ENCODE assay signal across 18 mouse cellular contexts in the genomic region with DNA sequence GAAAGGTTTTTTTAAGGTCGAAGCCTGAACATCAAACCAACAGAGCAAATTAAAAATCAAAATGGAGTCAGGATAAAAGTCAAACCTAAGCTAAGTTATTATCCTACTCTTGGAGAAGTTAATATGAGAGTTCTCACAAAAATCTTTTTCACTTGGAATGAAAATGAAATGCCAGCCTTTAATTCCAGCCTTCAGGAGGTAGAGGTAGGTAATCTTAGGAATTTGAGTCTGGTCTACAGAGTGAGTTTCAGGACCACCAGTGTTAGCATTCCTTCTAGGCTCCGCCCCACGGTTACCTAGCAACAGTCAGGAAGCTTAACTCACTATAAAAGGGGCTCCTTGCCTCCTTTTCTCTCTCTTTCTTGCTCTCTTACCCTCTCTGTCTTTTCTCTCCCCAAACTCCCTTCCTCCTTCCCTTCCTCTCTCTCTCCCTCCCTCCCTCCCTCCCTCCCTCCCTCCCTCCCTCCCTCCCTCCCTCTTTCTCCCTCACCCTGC. TPM values are rescaled to one million over a fixed set of nuclear protein-coding genes. Genes with fewer than 3 reads are reported as not detected.
DNase-seq lines count a peak whose midpoint lies in the region; ATAC-seq and TF ChIP-seq lines count a peak whose summit lies in the region.
"Had no signal": no experiment of that assay in that cellular context is flagged by ENCODE, and none has a peak within 500 bp of the region (broad histone marks: within the 10 kb centered on the region; RNA-seq: fewer than 3 reads in every experiment).

No protein-coding gene starts in this region.

- no peak for ATAC-seq in midbrain, embryonic 14.5 days (ENCODE audit: low FRiP score, low TSS enrichment)
- no peak for ATAC-seq in midbrain, embryonic 16.5 days
- no peak for ATAC-seq in midbrain, postnatal 0 days (ENCODE audit: low FRiP score)

- peak overlapping the region; percentile 84; the same call in 1 of the 2 replicates for H3K27ac ChIP-seq in heart, embryonic 10.5 days
- H3K27ac ChIP-seq in midbrain, embryonic 14.5 days (replicated peaks; ENCODE audit: low read depth, low read length), result no peak overlapping the region
- H3K27ac ChIP-seq in midbrain, embryonic 16.5 days (ENCODE audit: low read length), result no peak overlapping the region
- H3K27ac ChIP-seq in embryonic facial prominence, embryonic 10.5 days (replicated peaks), result peak overlapping the region; percentile 24; the same call in 1 of the 2 replicates
- H3K27ac ChIP-seq in midbrain, postnatal 0 days (ENCODE audit: low read depth, low read length), result no peak overlapping the region
- H3K27ac ChIP-seq: heart, embryonic 13.5 days; macrophage; neural tube, embryonic 12.5 days had no signal

- no peak overlapping the region for H3K4me2 ChIP-seq in midbrain, embryonic 14.5 days (ENCODE audit: low read length)
- H3K4me2 ChIP-seq in midbrain, embryonic 16.5 days (ENCODE audit: low read length), result no peak overlapping the region
- H3K4me2 ChIP-seq in midbrain, postnatal 0 days (ENCODE audit: low read depth, low read length, poor library complexity, severe bottlenecking), result no peak overlapping the region
- H3K4me2 ChIP-seq: heart, embryonic 13.5 days; neural tube, embryonic 12.5 days had no signal

- DNase-seq in heart, embryonic 10.5 days (ENCODE audit: low spot score), result no peak
- no peak for DNase-seq in heart, postnatal 36 days
- peak; percentile 72 for DNase-seq in midbrain, embryonic 14.5 days
- DNase-seq in embryonic facial prominence, embryonic 10.5 days (ENCODE audit: low spot score), result peak; percentile 67
- peak; percentile 15 for DNase-seq in midbrain, postnatal 0 days (ENCODE audit: low spot score)
- DNase-seq in right cerebral cortex, postnatal 14 days, result no peak
- no peak for DNase-seq in spleen, postnatal 36 days (ENCODE audit: low spot score in 2 of 2)
- DNase-seq: adrenal gland, adult 2 months; B cell, adult 2 months; cerebellum, adult 11-12 months; right cerebral cortex, postnatal 25 days had no signal

- intact Hi-C loops in heart, postnatal 36 days (cut with DNase I), result no loop called here

- no peaks in the 10 kb centered on the region for H3K27me3 ChIP-seq in heart, embryonic 10.5 days (ENCODE audit: insufficient read depth, poor library complexity, severe bottlenecking)
- no peaks in the 10 kb centered on the region for H3K27me3 ChIP-seq in midbrain, embryonic 14.5 days (ENCODE audit: control insufficient read depth, insufficient read depth, low read length)
- H3K27me3 ChIP-seq in midbrain, embryonic 16.5 days (ENCODE audit: control insufficient read depth, insufficient read depth, low read depth, low read length), result no peaks in the 10 kb centered on the region
- H3K27me3 ChIP-seq in embryonic facial prominence, embryonic 10.5 days (replicated peaks; ENCODE audit: low read depth, poor library complexity, severe bottlenecking), result no peaks in the 10 kb centered on the region
- no peaks in the 10 kb centered on the region for H3K27me3 ChIP-seq in midbrain, postnatal 0 days (ENCODE audit: insufficient read depth, low read length)
- H3K27me3 ChIP-seq: heart, embryonic 13.5 days; neural tube, embryonic 12.5 days had no signal

- no peak overlapping the region for H3K9ac ChIP-seq in midbrain, embryonic 14.5 days (replicated peaks; ENCODE audit: low read length)
- no peak overlapping the region for H3K9ac ChIP-seq in midbrain, embryonic 16.5 days (ENCODE audit: low read depth, low read length)
- no peak overlapping the region for H3K9ac ChIP-seq in midbrain, postnatal 0 days (replicated peaks; ENCODE audit: low read length, poor library complexity, severe bottlenecking)
- H3K9ac ChIP-seq: heart, embryonic 13.5 days; neural tube, embryonic 12.5 days had no signal

- 32% methylated on average over 3 of the region's 3 CpGs for WGBS in heart, embryonic 10.5 days
- WGBS in midbrain, embryonic 14.5 days, result 20% methylated on average over 3 of the region's 3 CpGs
- WGBS in midbrain, embryonic 16.5 days, result 26% methylated on average over 3 of the region's 3 CpGs
- WGBS in embryonic facial prominence, embryonic 10.5 days, result 28% methylated on average over 3 of the region's 3 CpGs
- 29% methylated on average over 3 of the region's 3 CpGs for WGBS in midbrain, postnatal 0 days

- H3K4me3 ChIP-seq in heart, embryonic 10.5 days, result no peak overlapping the region
- no peak overlapping the region for H3K4me3 ChIP-seq in midbrain, embryonic 14.5 days (replicated peaks; ENCODE audit: low read depth, low read length)
- H3K4me3 ChIP-seq in midbrain, embryonic 16.5 days (ENCODE audit: low read depth, low read length), result no peak overlapping the region
- 0 out of 2 replicates have a peak overlapping the region, but pooled peaks have one; percentile 8 for H3K4me3 ChIP-seq in embryonic facial prominence, embryonic 10.5 days
- H3K4me3 ChIP-seq in midbrain, postnatal 0 days (ENCODE audit: low read depth, low read length), result no peak overlapping the region
- H3K4me3 ChIP-seq: heart, embryonic 13.5 days; neural tube, embryonic 12.5 days had no signal

- no peak for TF ChIP-seq CTCF in midbrain, postnatal 0 days (IDR thresholded peaks at IDR 0.05)

- H3K9me3 ChIP-seq in heart, embryonic 10.5 days, result no peaks in the 10 kb centered on the region
- no peaks in the 10 kb centered on the region for H3K9me3 ChIP-seq in midbrain, embryonic 14.5 days (ENCODE audit: control insufficient read depth, low read length)
- H3K9me3 ChIP-seq in midbrain, embryonic 16.5 days (replicated peaks; ENCODE audit: control insufficient read depth, low read length, poor library complexity, severe bottlenecking), result no peaks in the 10 kb centered on the region
- H3K9me3 ChIP-seq in embryonic facial prominence, embryonic 10.5 days, result no peaks in the 10 kb centered on the region
- H3K9me3 ChIP-seq in midbrain, postnatal 0 days (ENCODE audit: low read length), result no peaks in the 10 kb centered on the region
- H3K9me3 ChIP-seq: heart, embryonic 13.5 days; neural tube, embryonic 12.5 days had no signal

- H3K36me3 ChIP-seq in heart, embryonic 10.5 days, result no peaks in the 10 kb centered on the region
- no peaks in the 10 kb centered on the region for H3K36me3 ChIP-seq in midbrain, embryonic 14.5 days (ENCODE audit: control insufficient read depth, insufficient read depth, low read length)
- H3K36me3 ChIP-seq in midbrain, embryonic 16.5 days (ENCODE audit: control insufficient read depth, insufficient read depth, low read length), result no peaks in the 10 kb centered on the region
- H3K36me3 ChIP-seq in embryonic facial prominence, embryonic 10.5 days (replicated peaks), result no peaks in the 10 kb centered on the region
- no peaks in the 10 kb centered on the region for H3K36me3 ChIP-seq in midbrain, postnatal 0 days (ENCODE audit: insufficient read depth, low read length)
- H3K36me3 ChIP-seq: heart, embryonic 13.5 days; neural tube, embryonic 12.5 days had no signal

- H3K4me1 ChIP-seq in heart, embryonic 10.5 days, result peaks cover 43% of the 10 kb centered on the region
- no peaks in the 10 kb centered on the region for H3K4me1 ChIP-seq in midbrain, embryonic 14.5 days (ENCODE audit: control insufficient read depth, insufficient read depth, low read length)
- 0 out of 2 replicates have a peak, but pooled peaks cover 2% of the 10 kb centered on the region for H3K4me1 ChIP-seq in midbrain, embryonic 16.5 days (ENCODE audit: control insufficient read depth, insufficient read depth, low read length)
- H3K4me1 ChIP-seq in embryonic facial prominence, embryonic 10.5 days, result peaks cover 42% of the 10 kb centered on the region
- no peaks in the 10 kb centered on the region for H3K4me1 ChIP-seq in midbrain, postnatal 0 days (ENCODE audit: insufficient read depth, low read length)

RNA-seq across cellular contexts. Expression of gene Zdhhc19, which starts 42.7 kb away (rescaled TPM):
- not detected in 2 replicates for polyA plus RNA-seq in heart, embryonic 10.5 days (2016; fragmentation: Nextera tagmentation; extraction: Ambion mirVana)
- not detected for total RNA-seq in heart, postnatal 36 days (2021)
- polyA plus RNA-seq in midbrain, embryonic 14.5 days (2014; fragmentation: Nextera tagmentation; extraction: Ambion mirVana), result not detected in 2 replicates
- polyA plus RNA-seq in midbrain, embryonic 16.5 days (2015; fragmentation: Nextera tagmentation; extraction: Ambion mirVana), result 0.26 TPM in 1 of 2 replicates, not detected in the other
- not detected in 2 replicates for polyA plus RNA-seq in embryonic facial prominence, embryonic 10.5 days (2016; fragmentation: Nextera tagmentation; extraction: Ambion mirVana)
- total RNA-seq in midbrain, postnatal 0 days (2014; rRNA removed), result not detected in 2 replicates
- polyA plus RNA-seq in midbrain, postnatal 0 days (2015; fragmentation: Nextera tagmentation; extraction: Ambion mirVana), result 0.19 and 0.25 TPM in 2 replicates
- total RNA-seq: adrenal gland, adult 2 months; gastrocnemius, adult 8-10 months; left cerebral cortex, postnatal 25 days had no signal
- polyA plus RNA-seq: adrenal gland, adult 2 months; heart, embryonic 13.5 days; macrophage; neural tube, embryonic 12.5 days; stomach, postnatal 0 days had no signal

RNA-seq across cellular contexts. Expression of gene Slc51a, which starts 51.1 kb away (rescaled TPM):
- polyA plus RNA-seq in heart, embryonic 10.5 days (2016; fragmentation: Nextera tagmentation; extraction: Ambion mirVana), result 4.2 and 5.1 TPM in 2 replicates
- total RNA-seq in heart, postnatal 36 days (2021), result under 1 TPM; 0.38 to 0.44 TPM
- 0.16 TPM in 1 of 2 replicates, not detected in the other for polyA plus RNA-seq in midbrain, embryonic 14.5 days (2014; fragmentation: Nextera tagmentation; extraction: Ambion mirVana)
- polyA plus RNA-seq in midbrain, embryonic 16.5 days (2015; fragmentation: Nextera tagmentation; extraction: Ambion mirVana), result 0.08 TPM in 1 of 2 replicates, not detected in the other
- polyA plus RNA-seq in embryonic facial prominence, embryonic 10.5 days (2016; fragmentation: Nextera tagmentation; extraction: Ambion mirVana), result 0.24 and 0.39 TPM in 2 replicates
- total RNA-seq in midbrain, postnatal 0 days (2014; rRNA removed), result not detected in 2 replicates
- polyA plus RNA-seq in midbrain, postnatal 0 days (2015; fragmentation: Nextera tagmentation; extraction: Ambion mirVana), result 0.14 TPM in 1 of 2 replicates, not detected in the other
- total RNA-seq: gastrocnemius, adult 8-10 months; left cerebral cortex, postnatal 25 days had no signal

Comparison
In these comparisons a context has a peak if more than half of its experiments do, and no peak if none do; other contexts are left out.
1. DNase-seq: peak in midbrain, embryonic 14.5 days (single experiment), embryonic facial prominence, embryonic 10.5 days (single experiment) and midbrain, postnatal 0 days (single experiment); none in heart, embryonic 10.5 days (single experiment), heart, postnatal 36 days (0 of 2), right cerebral cortex, postnatal 14 days (single experiment) and spleen, postnatal 36 days (0 of 2).
2. H3K27ac ChIP-seq: peak in heart, embryonic 10.5 days (single experiment) and embryonic facial prominence, embryonic 10.5 days (single experiment); none in midbrain, embryonic 14.5 days (single experiment), midbrain, embryonic 16.5 days (single experiment) and midbrain, postnatal 0 days (single experiment).